Mouse (Mus musculus) neural tube, embryonic 11.5 days (tissue): ENCODE data around the gene Il20ra. TPM values are rescaled to one million over a fixed set of nuclear protein-coding genes. Genes with fewer than 3 reads are reported as not detected.

Experiments
- ATAC-seq: fragments of 200-750 bp; cut with Nextera tagmentation; 2 replicates; pipeline ENCODE4 v1.8.0; 2017; ENCODE audit warnings: moderate number of reproducible peaks, mild to moderate bottlenecking, moderate TSS enrichment, moderate library complexity; ENCODE audit not compliant: insufficient read depth, low FRiP score, low TSS enrichment
- DNase-seq: peaks from one replicate; pipeline ENCODE4 v3.0.0-alpha.2; 2015; ENCODE audit warnings: low spot score
- H3K27ac ChIP-seq: fragments of 300-500 bp; sonication (generic); 2 replicates; pipeline ENCODE4 v1.5.1; 2014; ENCODE audit warnings: low read depth, mild to moderate bottlenecking, low read length
- H3K27me3 ChIP-seq: fragments of 300-500 bp; sonication (generic); 2 replicates; pipeline ENCODE4 v1.6.1; 2014; ENCODE audit warnings: mild to moderate bottlenecking, low read length, mixed read lengths; ENCODE audit not compliant: control insufficient read depth, insufficient read depth
- H3K36me3 ChIP-seq: fragments of 300-500 bp; sonication (generic); 2 replicates; pipeline ENCODE4 v1.6.1; 2014; ENCODE audit warnings: mild to moderate bottlenecking, low read length, moderate library complexity, mixed read lengths; ENCODE audit not compliant: control insufficient read depth, insufficient read depth
- H3K4me1 ChIP-seq: fragments of 300-500 bp; sonication (generic); 2 replicates; pipeline ENCODE4 v1.6.1; 2014; ENCODE audit warnings: low read length, mixed read lengths; ENCODE audit not compliant: control insufficient read depth, insufficient read depth
- H3K4me2 ChIP-seq: fragments of 300-500 bp; sonication (generic); 2 replicates; pipeline ENCODE4 v1.6.1; 2014; ENCODE audit warnings: low read depth, mild to moderate bottlenecking, moderate library complexity
- H3K4me3 ChIP-seq: fragments of 300-500 bp; sonication (generic); 2 replicates; pipeline ENCODE4 v1.5.1; 2014; ENCODE audit warnings: low read depth, low read length
- H3K9ac ChIP-seq: fragments of 300-500 bp; sonication (generic); 2 replicates; pipeline ENCODE4 v1.6.1; 2014; ENCODE audit warnings: mild to moderate bottlenecking, low read length
- H3K9me3 ChIP-seq: fragments of 300-500 bp; sonication (generic); 2 replicates; pipeline ENCODE4 v1.6.1; 2016; ENCODE audit warnings: low read length; ENCODE audit not compliant: control insufficient read depth
- WGBS: fragments of 180-500 bp; shearing (Covaris S2); extraction: QIAGEN DNeasy Blood & Tissue Kit; methylation state at CpG from one replicate; pipeline ENCODE4 v1.1.7; 2014; 5-methylcytosine and 5-hydroxymethylcytosine counted together
- polyA plus RNA-seq: library from polyadenylated mRNA; unstranded; fragments of >200 nt; fragmentation: Nextera tagmentation; extraction: Ambion mirVana; gene quantifications from 2 replicates; pipeline ENCODE4 v1.2.1, GENCODE M21; 2014

The Il20ra gene
- polyA plus RNA-seq, 1 experiment from 2014 or later: not detected

DNA sequence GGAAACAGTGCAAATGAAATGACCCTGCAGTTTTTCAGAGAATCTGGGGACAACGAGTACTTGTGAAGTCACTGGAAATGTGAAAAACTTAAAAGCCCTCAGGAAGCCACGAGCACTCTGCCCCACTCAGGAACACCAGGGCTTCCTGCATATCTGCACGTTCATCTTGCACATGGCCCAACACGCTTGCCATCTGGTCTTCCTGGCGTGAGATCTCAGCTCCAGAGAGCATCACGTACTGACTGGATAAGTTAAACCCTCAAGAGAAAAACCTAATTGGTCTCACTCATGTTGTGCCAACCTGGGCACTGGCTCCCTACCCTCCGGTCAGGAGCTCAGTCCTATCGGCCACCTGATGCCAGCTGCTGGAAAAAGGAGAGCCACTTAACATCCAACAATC lies 82.6 kb downstream of the Il20ra start:
- ATAC-seq: no peak

GRCm38 (mm10) chr10:19802958-19803357 lies 90.6 kb downstream of the Il20ra start:
- Histone ChIP-seq H3K9me3 (no peaks in the 10 kb centered on the region), H3K4me1 (no peaks in the 10 kb centered on the region), H3K9ac (no peak overlapping the region), H3K36me3 (no peaks in the 10 kb centered on the region), H3K4me3 (no peak overlapping the region), H3K27ac (no peak overlapping the region), H3K4me2 (no peak overlapping the region), H3K27me3 (no peaks in the 10 kb centered on the region)
- ATAC-seq: no peak
- DNase-seq: no peak
- 89% methylated on average over 7 of the region's 7 CpGs for WGBS

More for the DNA sequence above, 82.6 kb downstream of the Il20ra start:
- Histone ChIP-seq H3K27ac (no peak overlapping the region), H3K4me3 (no peak overlapping the region), H3K4me1 (no peaks in the 10 kb centered on the region), H3K36me3 (no peaks in the 10 kb centered on the region), H3K4me2 (no peak overlapping the region), H3K9ac (no peak overlapping the region), H3K27me3 (no peaks in the 10 kb centered on the region), H3K9me3 (no peaks in the 10 kb centered on the region)
- 87% methylated on average over 8 of the region's 8 CpGs for WGBS
- no peak for DNase-seq

GRCm38 (mm10) chr10:19804763-19805162 lies 92.4 kb downstream of the Il20ra start:
- Histone ChIP-seq H3K9ac (no peak overlapping the region), H3K4me3 (no peak overlapping the region), H3K27me3 (no peaks in the 10 kb centered on the region), H3K36me3 (no peaks in the 10 kb centered on the region), H3K4me2 (no peak overlapping the region), H3K27ac (no peak overlapping the region), H3K4me1 (no peaks in the 10 kb centered on the region), H3K9me3 (no peaks in the 10 kb centered on the region)
- WGBS: 94% methylated on average over 7 of the region's 7 CpGs
- DNase-seq (no peak), ATAC-seq (no peak)

Other genes starting within 250 kb of the Il20ra start
- gene Ifngr1, start 120.6 kb upstream of the Il20ra start, polyA plus RNA-seq: 32.2 and 34.3 TPM in 2 replicates
- not detected in 2 replicates for gene Il22ra2, start 90.6 kb upstream of the Il20ra start, polyA plus RNA-seq
- 0.66 and 0.78 TPM in 2 replicates for gene Slc35d3, start 138.9 kb downstream of the Il20ra start, polyA plus RNA-seq
- gene Pex7, start 195.1 kb downstream of the Il20ra start, polyA plus RNA-seq: 27.2 and 29.1 TPM in 2 replicates
- 0.85 and 1.4 TPM in 2 replicates for gene Map3k5, start 221.9 kb downstream of the Il20ra start, polyA plus RNA-seq